Mouse (Mus musculus): ENCODE results near the gene Sord.

GRCm38 (mm10) chr2:122306184-122306583 is 71.6 kb downstream of the Sord start:
- TF ChIP-seq POLR2A (IDR thresholded peaks at IDR 0.05; ENCODE audit: extremely low read depth, insufficient read depth, low read length) (no peak), CTCF (IDR thresholded peaks at IDR 0.05; ENCODE audit: extremely low read depth, insufficient read depth, low read length) (no peak)
